Mouse (Mus musculus): ENCODE results near the gene Znrf4. TPM values are rescaled to one million over a fixed set of nuclear protein-coding genes. Genes with fewer than 3 reads are reported as not detected.

Znrf4 gene
- not detected in 2 replicates for polyA plus RNA-seq (2015; fragmentation: Nextera tagmentation; extraction: Ambion mirVana)

DNA sequence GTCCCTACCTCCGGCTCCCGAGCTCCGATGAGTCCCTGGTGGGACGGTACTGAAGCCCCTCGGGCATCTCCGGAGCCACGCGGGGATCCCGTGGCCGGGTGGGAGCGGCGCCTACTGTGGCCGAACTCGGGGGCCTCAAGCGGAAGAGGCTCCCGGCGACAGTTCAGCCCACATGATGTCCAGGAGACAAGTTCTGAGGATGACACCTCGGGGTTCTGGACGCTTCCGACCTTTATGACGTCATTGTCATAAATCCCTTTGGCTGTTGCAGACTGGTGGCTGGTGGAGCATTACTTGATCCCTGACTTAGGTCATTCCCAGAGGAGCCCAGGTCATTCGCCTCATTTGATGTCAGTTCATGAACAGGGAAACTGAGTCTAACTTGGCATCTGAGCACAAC is at the start of gene Znrf4:
Znrf4 (minus strand) TSS at position 122 of the 400 bp plus-strand sequence.
- Histone ChIP-seq H3K27ac (replicated peaks) (no peak within 1 kb of the TSS), H3K27me3 (replicated peaks) (peaks cover 89% of the 10 kb centered on the region), H3K9ac (peak within 1 kb of the TSS; percentile 56), H3K36me3 (no peaks in the 10 kb centered on the region), H3K9me3 (peaks cover 3% of the 10 kb centered on the region; the same call in 1 of the 2 replicates), H3K4me1 (peaks cover 25% of the 10 kb centered on the region), H3K4me3 (peak within 1 kb of the TSS; percentile 37), H3K4me2 (peak within 1 kb of the TSS; percentile 60)
- ATAC-seq (ENCODE audit: extremely low read depth, insufficient number of reproducible peaks, low FRiP score, low TSS enrichment): no peak
- 53% methylated on average over 22 of the region's 22 CpGs for WGBS

DNA sequence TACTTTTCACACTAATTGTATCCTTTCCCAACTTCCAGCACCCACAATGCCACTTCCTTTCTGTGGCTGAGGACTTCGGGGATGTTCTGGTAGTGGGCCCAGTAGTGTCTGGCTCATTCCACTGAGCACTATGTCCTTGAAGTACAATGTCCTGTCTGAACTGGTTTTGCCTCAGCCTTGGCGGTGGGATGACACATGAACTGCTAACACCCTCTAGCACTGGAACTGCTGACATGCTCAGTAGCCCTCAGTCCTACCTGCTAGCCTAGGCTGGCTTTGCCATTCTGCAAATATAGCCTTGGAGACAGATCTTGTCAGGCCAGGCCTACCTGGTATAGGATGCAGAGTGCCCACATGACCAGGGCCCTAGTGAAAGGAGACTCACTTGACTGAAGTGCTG is 49.6 kb upstream of the Znrf4 start:
- Histone ChIP-seq H3K4me2 (no peak overlapping the region), H3K36me3 (peaks cover 63% of the 10 kb centered on the region), H3K9ac (no peak overlapping the region), H3K27me3 (replicated peaks) (no peaks in the 10 kb centered on the region), H3K4me1 (peaks cover 3% of the 10 kb centered on the region; the same call in 1 of the 2 replicates), H3K27ac (replicated peaks) (no peak overlapping the region), H3K4me3 (no peak overlapping the region), H3K9me3 (no peaks in the 10 kb centered on the region)
- 87% methylated on average over 2 of the region's 2 CpGs for WGBS
- no peak for ATAC-seq (ENCODE audit: extremely low read depth, insufficient number of reproducible peaks, low FRiP score, low TSS enrichment)

DNA sequence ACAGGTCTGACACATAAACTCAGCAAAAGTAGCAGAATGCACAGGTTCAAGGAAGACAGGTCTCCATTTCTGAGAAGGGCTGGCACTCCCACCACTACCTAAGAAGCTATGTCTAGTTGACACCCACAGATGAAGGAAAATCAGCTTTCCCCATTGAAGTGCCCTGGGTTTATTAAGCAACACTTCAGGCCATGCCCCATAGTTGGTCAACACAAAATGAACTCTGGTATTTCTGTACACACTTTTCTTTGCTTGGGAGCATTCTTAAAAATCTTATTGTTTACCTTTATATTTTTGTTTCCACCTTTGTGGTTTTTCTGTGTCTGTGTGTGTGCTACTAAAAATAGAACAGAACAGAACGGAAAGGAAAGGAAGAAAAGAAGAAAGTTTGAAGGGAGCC is 47.9 kb upstream of the Znrf4 start:
- H3K4me3 ChIP-seq: no peak overlapping the region
- no peak overlapping the region for H3K27ac ChIP-seq (replicated peaks)
- H3K9ac ChIP-seq: no peak overlapping the region
- ATAC-seq (ENCODE audit: extremely low read depth, insufficient number of reproducible peaks, low FRiP score, low TSS enrichment): no peak
- no peaks in the 10 kb centered on the region for H3K9me3 ChIP-seq
- peaks cover 3% of the 10 kb centered on the region; the same call in 1 of the 2 replicates for H3K4me1 ChIP-seq
- no peak overlapping the region for H3K4me2 ChIP-seq
- WGBS: 47% methylated on average over 1 of the region's 1 CpGs
- peaks cover 45% of the 10 kb centered on the region for H3K36me3 ChIP-seq
- H3K27me3 ChIP-seq (replicated peaks): no peaks in the 10 kb centered on the region

DNA sequence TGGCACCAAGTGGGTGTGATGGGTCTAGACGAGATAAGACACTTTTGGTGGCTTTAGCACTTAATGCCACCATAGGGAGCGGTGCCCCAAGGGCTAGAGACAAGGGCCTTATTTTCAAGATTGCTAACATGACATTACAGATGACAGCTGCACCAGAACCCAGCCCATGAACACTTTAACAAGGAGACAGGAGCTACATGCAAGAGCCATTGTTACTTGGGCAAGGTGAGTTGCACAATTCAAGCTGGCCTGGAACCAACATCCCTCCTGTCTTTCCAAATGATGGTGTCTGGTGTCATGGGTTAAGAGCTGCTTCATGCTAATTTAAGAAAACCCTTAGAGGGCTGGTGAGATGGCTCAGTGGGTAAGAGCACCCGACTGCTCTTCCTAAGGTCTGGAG is 47.2 kb upstream of the Znrf4 start:
- no peak overlapping the region for H3K4me3 ChIP-seq
- H3K27me3 ChIP-seq (replicated peaks): no peaks in the 10 kb centered on the region
- H3K4me2 ChIP-seq: no peak overlapping the region
- H3K36me3 ChIP-seq: peaks cover 38% of the 10 kb centered on the region
- ATAC-seq (ENCODE audit: extremely low read depth, insufficient number of reproducible peaks, low FRiP score, low TSS enrichment): no peak
- 56% methylated on average over 3 of the region's 3 CpGs for WGBS
- H3K9me3 ChIP-seq: no peaks in the 10 kb centered on the region
- no peak overlapping the region for H3K9ac ChIP-seq
- no peak overlapping the region for H3K27ac ChIP-seq (replicated peaks)
- H3K4me1 ChIP-seq: peaks cover 3% of the 10 kb centered on the region; the same call in 1 of the 2 replicates

DNA sequence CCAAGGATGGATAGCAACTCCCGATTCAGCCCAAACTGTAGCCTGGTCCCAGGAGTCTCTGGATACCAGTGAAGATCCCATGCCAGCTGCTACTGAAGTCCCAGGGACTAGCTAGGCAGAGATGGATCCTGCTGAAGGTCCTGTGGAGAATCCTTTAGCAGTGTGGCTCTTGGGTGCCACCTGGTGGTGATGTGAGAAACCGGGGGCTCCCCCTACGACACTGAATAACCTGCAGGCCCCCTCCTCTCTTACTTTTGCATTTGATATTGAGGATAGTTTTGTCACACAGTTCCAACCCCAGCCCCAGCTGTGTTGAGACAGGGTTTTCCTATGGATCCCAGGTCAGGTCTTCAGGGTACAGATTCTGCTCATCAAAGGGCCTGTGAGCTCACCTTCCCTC is 46.2 kb upstream of the Znrf4 start:
- H3K9me3 ChIP-seq: no peaks in the 10 kb centered on the region
- peaks cover 3% of the 10 kb centered on the region; the same call in 1 of the 2 replicates for H3K4me1 ChIP-seq
- H3K9ac ChIP-seq: no peak overlapping the region
- no peak overlapping the region for H3K4me3 ChIP-seq
- H3K27me3 ChIP-seq (replicated peaks): 0 out of 2 replicates have a peak, but pooled peaks cover 5% of the 10 kb centered on the region
- peaks cover 29% of the 10 kb centered on the region for H3K36me3 ChIP-seq
- no peak for ATAC-seq (ENCODE audit: extremely low read depth, insufficient number of reproducible peaks, low FRiP score, low TSS enrichment)
- WGBS: 13% methylated on average over 3 of the region's 3 CpGs
- no peak overlapping the region for H3K27ac ChIP-seq (replicated peaks)
- no peak overlapping the region for H3K4me2 ChIP-seq

DNA sequence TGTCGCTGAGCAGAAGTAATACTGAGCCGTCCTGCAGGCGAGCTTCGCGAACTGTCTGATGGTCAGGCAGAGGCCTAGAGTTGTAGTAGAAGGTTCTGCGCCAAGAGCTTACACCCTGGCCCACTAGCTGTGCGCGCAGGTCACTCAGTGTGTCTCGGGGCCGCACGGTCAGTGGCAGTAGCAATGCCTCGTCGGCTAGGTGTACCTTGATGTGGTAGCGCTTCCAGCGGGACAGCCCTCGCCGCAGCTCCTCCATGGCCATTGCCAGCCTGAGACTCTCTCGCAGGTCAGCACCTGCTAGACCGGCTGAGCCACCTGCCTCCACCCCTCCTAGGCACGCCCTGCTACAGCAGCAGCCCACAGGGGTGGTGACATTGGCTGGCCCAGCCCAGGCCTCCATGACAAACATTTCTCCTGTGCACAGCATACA is 41.9 kb upstream of the Znrf4 start, which contains the start of gene Gm20219:
Gm20219 (minus strand) TSS at position 266 of the 430 bp plus-strand sequence.
- Histone ChIP-seq H3K4me3 (no peak within 1 kb of the TSS), H3K9ac (no peak within 1 kb of the TSS), H3K27me3 (replicated peaks) (0 out of 2 replicates have a peak, but pooled peaks cover 5% of the 10 kb centered on the region), H3K4me1 (no peaks in the 10 kb centered on the region; the same call in 1 of the 2 replicates), H3K4me2 (no peak within 1 kb of the TSS), H3K36me3 (no peaks in the 10 kb centered on the region), H3K9me3 (no peaks in the 10 kb centered on the region), H3K27ac (replicated peaks) (no peak within 1 kb of the TSS)
- ATAC-seq (ENCODE audit: extremely low read depth, insufficient number of reproducible peaks, low FRiP score, low TSS enrichment): no peak
- WGBS: 74% methylated on average over 20 of the region's 20 CpGs

DNA sequence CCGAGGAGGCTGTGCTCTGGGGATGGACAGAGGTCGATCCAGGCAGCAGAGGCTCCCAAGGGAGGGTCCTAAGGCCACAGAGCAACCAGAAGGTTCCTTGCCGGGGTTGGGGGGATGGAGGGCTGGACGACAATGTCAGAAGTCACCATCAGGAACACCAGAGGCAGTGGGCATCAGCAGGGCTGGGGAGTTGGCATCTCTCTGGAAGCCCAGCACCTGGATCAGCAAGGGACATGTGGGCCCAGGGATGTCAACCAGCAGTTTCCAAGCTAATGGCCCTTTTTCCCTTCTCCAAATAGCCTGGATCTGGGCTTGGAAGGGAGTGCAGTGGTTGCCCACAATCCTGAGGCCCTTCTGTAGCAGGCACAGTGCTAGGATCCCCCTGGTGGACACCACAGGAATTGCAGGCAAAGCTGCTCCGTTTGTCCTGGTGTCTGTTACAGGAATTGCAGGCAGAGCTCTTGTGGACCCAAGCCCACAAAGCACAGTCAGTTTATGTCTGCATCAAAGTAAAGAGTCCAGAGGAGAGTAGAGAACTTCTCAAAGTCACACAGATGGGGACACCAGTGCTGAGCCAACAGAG is 40.6 kb upstream of the Znrf4 start:
- Histone ChIP-seq H3K27me3 (replicated peaks) (0 out of 2 replicates have a peak, but pooled peaks cover 5% of the 10 kb centered on the region), H3K27ac (replicated peaks) (no peak overlapping the region), H3K4me1 (no peaks in the 10 kb centered on the region), H3K9ac (no peak overlapping the region), H3K4me2 (no peak overlapping the region), H3K9me3 (no peaks in the 10 kb centered on the region), H3K4me3 (no peak overlapping the region), H3K36me3 (no peaks in the 10 kb centered on the region)
- ATAC-seq (ENCODE audit: extremely low read depth, insufficient number of reproducible peaks, low FRiP score, low TSS enrichment): no peak
- 53% methylated on average over 5 of the region's 5 CpGs for WGBS

DNA sequence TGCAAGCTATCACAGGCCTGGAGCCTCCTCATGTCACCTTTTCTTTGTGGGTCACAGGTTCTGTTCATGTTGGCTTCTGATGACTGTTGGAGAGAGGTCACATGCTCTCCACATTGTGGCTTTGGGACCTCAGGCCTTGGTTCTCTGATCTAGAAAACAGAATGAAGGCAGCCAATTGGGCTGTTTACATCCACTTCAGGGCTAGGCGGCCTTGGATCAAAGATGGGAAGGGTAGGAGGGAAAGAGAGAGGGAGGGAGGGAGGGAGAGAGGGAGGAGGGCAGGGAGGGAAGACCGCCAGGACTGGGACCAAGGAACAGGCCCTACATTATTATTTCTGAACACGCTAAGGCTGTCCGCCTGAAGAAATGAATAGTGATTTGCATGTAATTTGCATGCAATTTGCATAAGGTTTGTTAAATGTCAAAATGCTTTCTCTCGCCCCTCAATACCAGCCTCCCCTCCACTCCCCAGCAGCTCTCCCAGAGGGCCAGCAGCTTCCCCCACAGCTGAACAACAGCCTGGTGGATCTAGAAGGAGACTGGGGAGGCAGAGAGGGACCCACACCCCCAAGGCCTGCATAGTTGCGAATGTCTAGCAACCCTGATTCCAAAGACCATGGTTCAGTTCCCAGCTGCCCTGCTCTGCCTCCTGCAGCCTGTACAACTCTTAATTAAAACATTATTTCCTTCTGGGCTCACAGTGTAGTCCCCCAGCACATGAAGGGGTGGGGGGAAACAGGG is 39.8 kb upstream of the Znrf4 start:
- no peak overlapping the region for H3K9ac ChIP-seq
- H3K27ac ChIP-seq (replicated peaks): no peak overlapping the region
- 0 out of 2 replicates have a peak, but pooled peaks cover 5% of the 10 kb centered on the region for H3K27me3 ChIP-seq (replicated peaks)
- 70% methylated on average over 6 of the region's 6 CpGs for WGBS
- peaks cover 4% of the 10 kb centered on the region for H3K4me1 ChIP-seq
- H3K4me3 ChIP-seq: no peak overlapping the region
- no peaks in the 10 kb centered on the region for H3K9me3 ChIP-seq
- ATAC-seq (ENCODE audit: extremely low read depth, insufficient number of reproducible peaks, low FRiP score, low TSS enrichment): no peak
- no peaks in the 10 kb centered on the region for H3K36me3 ChIP-seq
- no peak overlapping the region for H3K4me2 ChIP-seq

DNA sequence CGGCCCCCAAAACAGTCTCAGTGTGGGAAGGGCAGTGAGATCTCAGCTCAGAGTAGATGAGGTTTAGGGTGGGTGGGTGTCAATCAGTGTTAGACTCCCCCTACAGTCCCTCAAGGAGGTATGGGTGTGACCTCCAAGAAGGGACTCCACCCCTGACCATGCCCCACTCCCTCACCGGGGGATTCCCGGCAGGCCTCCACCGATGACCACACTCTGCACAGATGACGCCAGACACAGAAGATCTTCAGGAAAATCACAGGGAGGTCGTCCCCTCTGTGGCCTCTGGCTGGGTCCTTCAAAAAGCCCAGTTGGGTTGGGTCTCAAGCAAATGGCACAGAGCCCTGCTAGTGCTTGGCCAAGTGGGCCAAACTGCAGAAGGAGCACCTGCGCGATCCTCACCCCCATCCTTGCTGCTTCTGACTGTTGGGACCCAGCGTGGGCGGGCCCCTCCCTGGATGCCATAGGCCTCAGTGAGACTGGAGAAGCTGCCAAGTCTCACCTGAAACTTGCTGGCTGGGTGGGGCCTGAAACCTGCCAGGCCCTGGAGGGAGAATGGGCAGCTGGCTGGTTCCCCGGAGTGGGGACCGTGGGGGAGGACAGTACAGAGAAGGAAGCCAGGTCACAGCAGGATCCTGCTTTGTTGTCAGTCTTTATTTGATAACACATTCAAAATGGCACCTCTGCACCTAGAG is 38.7 kb upstream of the Znrf4 start:
- Histone ChIP-seq H3K9ac (no peak overlapping the region), H3K4me2 (no peak overlapping the region), H3K36me3 (no peaks in the 10 kb centered on the region), H3K9me3 (no peaks in the 10 kb centered on the region), H3K4me1 (peaks cover 7% of the 10 kb centered on the region), H3K4me3 (no peak overlapping the region), H3K27ac (replicated peaks) (no peak overlapping the region), H3K27me3 (replicated peaks) (0 out of 2 replicates have a peak, but pooled peaks cover 5% of the 10 kb centered on the region)
- ATAC-seq (ENCODE audit: extremely low read depth, insufficient number of reproducible peaks, low FRiP score, low TSS enrichment): no peak
- WGBS: 64% methylated on average over 12 of the region's 12 CpGs

DNA sequence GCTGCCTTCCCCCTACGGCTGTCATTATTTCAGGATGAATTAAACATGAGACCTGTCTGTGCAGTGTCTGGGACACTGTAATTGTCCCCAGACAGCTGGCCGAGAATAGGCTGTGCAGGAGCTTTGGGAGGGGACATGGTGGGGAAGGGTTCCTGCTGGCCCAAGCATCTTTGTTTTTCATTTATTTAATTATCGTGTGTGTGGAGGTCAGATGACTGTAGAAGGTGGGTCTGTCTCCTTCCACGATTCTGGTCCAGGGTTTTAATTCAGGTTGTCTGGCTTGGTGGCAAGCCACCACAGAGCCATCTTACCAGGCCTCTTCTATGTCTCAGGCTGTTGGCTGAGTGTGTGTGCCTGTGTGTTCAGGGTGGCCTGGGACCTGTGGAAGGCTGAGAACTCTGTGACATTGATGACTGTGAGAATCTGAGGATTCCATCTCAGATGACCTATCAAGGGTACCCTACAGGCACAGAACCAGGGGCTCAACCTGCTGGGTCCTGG is 36.4 kb upstream of the Znrf4 start:
- H3K27ac ChIP-seq (replicated peaks): no peak overlapping the region
- H3K4me2 ChIP-seq: no peak overlapping the region
- no peak overlapping the region for H3K4me3 ChIP-seq
- H3K9me3 ChIP-seq: no peaks in the 10 kb centered on the region
- 61% methylated on average over 4 of the region's 4 CpGs for WGBS
- no peak for ATAC-seq (ENCODE audit: extremely low read depth, insufficient number of reproducible peaks, low FRiP score, low TSS enrichment)
- no peaks in the 10 kb centered on the region for H3K36me3 ChIP-seq
- H3K9ac ChIP-seq: no peak overlapping the region
- H3K27me3 ChIP-seq (replicated peaks): no peaks in the 10 kb centered on the region
- peaks cover 7% of the 10 kb centered on the region for H3K4me1 ChIP-seq
